24 mouse cellular contexts compared by ENCODE assay signal in genomic region chr11:68719774-68720173, GRCm38 (mm10). TPM values are rescaled to one million over a fixed set of nuclear protein-coding genes. Genes with fewer than 3 reads are reported as not detected.
A peak's percentile ranks its signal among the peaks of the same experiment; 100 is the strongest.
DNase-seq lines count a peak whose midpoint lies in the region; ATAC-seq and TF ChIP-seq lines count a peak whose summit lies in the region.
"Had no signal": no experiment of that assay in that cellular context is flagged by ENCODE, and none has a peak within 500 bp of the region (broad histone marks: within the 10 kb centered on the region; RNA-seq: fewer than 3 reads in every experiment).

No protein-coding gene starts in this region.

- no peaks in the 10 kb centered on the region for H3K79me3 ChIP-seq in C2C12 (ENCODE audit: low read depth)

- 73% methylated on average over 5 of the region's 5 CpGs for WGBS in liver, postnatal 0 days (ENCODE audit: insufficient replicate concordance)
- 70% methylated on average over 5 of the region's 5 CpGs for WGBS in liver, embryonic 12.5 days (ENCODE audit: insufficient replicate concordance)
- WGBS in forebrain, embryonic 16.5 days, result 92% methylated on average over 5 of the region's 5 CpGs

- H3K27me3 ChIP-seq in liver, postnatal 0 days (ENCODE audit: insufficient read depth, low read length), result no peaks in the 10 kb centered on the region
- H3K27me3 ChIP-seq in liver, embryonic 12.5 days (replicated peaks), result no peaks in the 10 kb centered on the region
- no peaks in the 10 kb centered on the region for H3K27me3 ChIP-seq in C2C12 (ENCODE audit: control insufficient read depth, insufficient read depth, insufficient read length)
- H3K27me3 ChIP-seq in forebrain, embryonic 16.5 days (replicated peaks; ENCODE audit: control insufficient read depth, insufficient read depth, low read length), result no peaks in the 10 kb centered on the region
- H3K27me3 ChIP-seq: embryonic facial prominence, embryonic 13.5 days; forebrain, embryonic 12.5 days had no signal

- TF ChIP-seq CTCF in liver, postnatal 0 days (IDR thresholded peaks at IDR 0.05; ENCODE audit: low read depth), result no peak
- no peak for TF ChIP-seq CTCF in C2C12 (IDR thresholded peaks at IDR 0.05; ENCODE audit: control insufficient read depth, insufficient read depth, insufficient read length)

- no peak for ATAC-seq in liver, postnatal 0 days
- no peak for ATAC-seq in liver, embryonic 12.5 days
- no peak for ATAC-seq in granulocyte monocyte progenitor cell, adult 5-6 weeks (replicated peaks; ENCODE audit: poor library complexity, severe bottlenecking)
- ATAC-seq in forebrain, embryonic 16.5 days, result no peak
- ATAC-seq: activated CD4-positive, CD25-positive, alpha-beta regulatory T cell, adult 4 months; forebrain, postnatal 0 days; inflammation-experienced regulatory T-cells, adult 6 months; intestine, embryonic 16.5 days had no signal

- no peak overlapping the region for H3K9ac ChIP-seq in liver, postnatal 0 days (replicated peaks)
- no peak overlapping the region for H3K9ac ChIP-seq in liver, embryonic 12.5 days
- no peak overlapping the region for H3K9ac ChIP-seq in forebrain, embryonic 16.5 days (replicated peaks; ENCODE audit: low read depth, low read length)
- H3K9ac ChIP-seq: embryonic facial prominence, embryonic 13.5 days; forebrain, embryonic 12.5 days; forebrain, postnatal 0 days; hindbrain, embryonic 14.5 days had no signal

- peak overlapping the region; percentile 62 for H3K27ac ChIP-seq in liver, postnatal 0 days (ENCODE audit: low read depth)
- no peak overlapping the region for H3K27ac ChIP-seq in liver, embryonic 12.5 days
- no peak overlapping the region for H3K27ac ChIP-seq in forebrain, embryonic 16.5 days (ENCODE audit: low read length)
- H3K27ac ChIP-seq: embryonic facial prominence, embryonic 10.5 days; embryonic facial prominence, embryonic 13.5 days; forebrain, embryonic 12.5 days; hindbrain, embryonic 14.5 days; hindbrain, postnatal 0 days had no signal

- TF ChIP-seq EP300 in liver, postnatal 0 days (IDR thresholded peaks at IDR 0.05; ENCODE audit: low read depth), result no peak

- no peak overlapping the region for H3K4me2 ChIP-seq in liver, postnatal 0 days (ENCODE audit: low read depth, low read length)
- H3K4me2 ChIP-seq in liver, embryonic 12.5 days, result no peak overlapping the region
- no peak overlapping the region for H3K4me2 ChIP-seq in forebrain, embryonic 16.5 days (ENCODE audit: low read length)
- H3K4me2 ChIP-seq: embryonic facial prominence, embryonic 13.5 days; forebrain, embryonic 12.5 days; heart, embryonic 11.5 days; hindbrain, embryonic 14.5 days had no signal

- no peaks in the 10 kb centered on the region for H3K9me3 ChIP-seq in liver, postnatal 0 days (ENCODE audit: low read length)
- no peaks in the 10 kb centered on the region for H3K9me3 ChIP-seq in liver, embryonic 12.5 days (replicated peaks)
- H3K9me3 ChIP-seq in forebrain, embryonic 16.5 days (ENCODE audit: control insufficient read depth, low read length), result no peaks in the 10 kb centered on the region
- H3K9me3 ChIP-seq: embryonic facial prominence, embryonic 10.5 days; embryonic facial prominence, embryonic 13.5 days; forebrain, embryonic 12.5 days had no signal

- H3ac ChIP-seq in C2C12 (ENCODE audit: control insufficient read depth, insufficient read length, low read depth), result no peak overlapping the region

- no peaks in the 10 kb centered on the region for H3K4me1 ChIP-seq in liver, postnatal 0 days (ENCODE audit: insufficient read depth)
- 0 out of 2 replicates have a peak, but pooled peaks cover 3% of the 10 kb centered on the region for H3K4me1 ChIP-seq in liver, embryonic 12.5 days
- H3K4me1 ChIP-seq in forebrain, embryonic 16.5 days (replicated peaks; ENCODE audit: control insufficient read depth, insufficient read depth, low read length), result peaks cover 6% of the 10 kb centered on the region

- H3K79me2 ChIP-seq in C2C12 (ENCODE audit: control insufficient read depth, insufficient read depth), result peaks cover 24% of the 10 kb centered on the region

- no peaks in the 10 kb centered on the region; the same call in 1 of the 2 replicates for H3K36me3 ChIP-seq in liver, postnatal 0 days (replicated peaks; ENCODE audit: insufficient read depth, low read length)
- peaks cover 56% of the 10 kb centered on the region for H3K36me3 ChIP-seq in liver, embryonic 12.5 days
- H3K36me3 ChIP-seq in C2C12 (ENCODE audit: control insufficient read depth, insufficient read depth), result peaks cover 12% of the 10 kb centered on the region
- H3K36me3 ChIP-seq in forebrain, embryonic 16.5 days (ENCODE audit: control insufficient read depth, insufficient read depth), result peaks cover 6% of the 10 kb centered on the region

- H3K4me3 ChIP-seq in liver, postnatal 0 days (ENCODE audit: low read depth, low read length), result no peak overlapping the region
- no peak overlapping the region for H3K4me3 ChIP-seq in liver, embryonic 12.5 days
- no peak overlapping the region for H3K4me3 ChIP-seq in C2C12 (ENCODE audit: insufficient read depth, poor library complexity, severe bottlenecking)
- no peak overlapping the region for H3K4me3 ChIP-seq in forebrain, embryonic 16.5 days (replicated peaks; ENCODE audit: low read length)
- H3K4me3 ChIP-seq: embryonic facial prominence, embryonic 10.5 days; embryonic facial prominence, embryonic 13.5 days; erythroblast, embryonic 14.5 days; forebrain, embryonic 12.5 days; gastrocnemius, adult 2 months had no signal

- no peak for DNase-seq in liver, postnatal 0 days
- DNase-seq in NIH3T3 (ENCODE audit: low read depth), result peak; percentile 32
- DNase-seq: adrenal gland, adult 8-10 months; adrenal gland, postnatal 25 days; cerebellum, adult 11-12 months; cerebellum, adult 8-10 months; cerebellum, postnatal 36 days; embryo, embryonic 11 days; forebrain, postnatal 0 days had no signal

TF ChIP-seq in C2C12, 6 proteins besides CTCF, POLR2A, EP300 and RAD21:
- TF ChIP-seq MYOD1 (IDR thresholded peaks at IDR 0.05; ENCODE audit: control insufficient read depth, insufficient read length, low read depth) (no peak), MYOG (IDR thresholded peaks at IDR 0.05; ENCODE audit: control insufficient read depth, extremely low read depth, insufficient read length) (no peak), CEBPB (IDR thresholded peaks at IDR 0.05; ENCODE audit: low read depth) (no peak), FOSL1 (IDR thresholded peaks at IDR 0.05; ENCODE audit: insufficient read depth, low read length, poor library complexity, severe bottlenecking) (no peak), USF1 (IDR thresholded peaks at IDR 0.05; ENCODE audit: low read depth) (peak; percentile 57), MAX (IDR thresholded peaks at IDR 0.05) (peak; percentile 25)
TF ChIP-seq in C2C12: peak in this region for 2.

RNA-seq across cellular contexts. Expression of gene Myh10, which starts 28.4 kb away (rescaled TPM):
- 6.8 and 8.0 TPM in 2 replicates for polyA plus RNA-seq in liver, postnatal 0 days (2015; fragmentation: Nextera tagmentation; extraction: Ambion mirVana)
- 34.6 and 37.0 TPM in 2 replicates for polyA plus RNA-seq in liver, embryonic 12.5 days (2016; fragmentation: Nextera tagmentation; extraction: Ambion mirVana)
- 40.0 TPM for polyA plus RNA-seq in C2C12 (2012; fragmentation: generic; extraction: Trizol)
- total RNA-seq in granulocyte monocyte progenitor cell, adult 5-6 weeks (2014; fragmentation: Nextera tagmentation), result 0.37 TPM in 1 of 2 replicates, not detected in the other
- total RNA-seq in granulocyte monocyte progenitor cell, adult 5-6 weeks (2017), result 0.21 and 0.30 TPM in 2 replicates
- polyA plus RNA-seq in forebrain, embryonic 16.5 days (2015; fragmentation: Nextera tagmentation; extraction: Ambion mirVana), result 136 and 141 TPM in 2 replicates
